Mouse (Mus musculus) embryonic facial prominence, embryonic 14.5 days (tissue): Measurements from ENCODE around the gene Lamp1. TPM values are rescaled to one million over a fixed set of nuclear protein-coding genes. Genes with fewer than 3 reads are reported as not detected.
A peak's percentile ranks its signal among the peaks of the same experiment; 100 is the strongest.

Experiments used
- ATAC-seq: fragments of 200-750 bp; cut with Nextera tagmentation; 2 replicates; pipeline ENCODE4 v1.8.0; 2017; ENCODE audit warnings: low read depth, moderate number of reproducible peaks, moderate TSS enrichment
- DNase-seq: peaks from one replicate; pipeline ENCODE4 v3.0.0-alpha.2; 2015; ENCODE audit warnings: low spot score
- H3K27ac ChIP-seq: fragments of 300-500 bp; sonication (generic); replicated peaks from 2 replicates; pipeline ENCODE4 v1.5.1; 2014; ENCODE audit warnings: low read depth, mild to moderate bottlenecking, low read length, moderate library complexity
- H3K27me3 ChIP-seq: fragments of 300-500 bp; sonication (generic); replicated peaks from 2 replicates; pipeline ENCODE4 v1.6.1; 2014; ENCODE audit warnings: low read length; ENCODE audit not compliant: control insufficient read depth, insufficient read depth
- H3K36me3 ChIP-seq: fragments of 300-500 bp; sonication (generic); 2 replicates; pipeline ENCODE4 v1.6.1; 2014; ENCODE audit warnings: low read length, mixed read lengths; ENCODE audit not compliant: control insufficient read depth, insufficient read depth
- H3K4me1 ChIP-seq: fragments of 300-500 bp; sonication (generic); 2 replicates; pipeline ENCODE4 v1.6.1; 2014; ENCODE audit warnings: antibody characterized with exemption, low read length; ENCODE audit not compliant: control insufficient read depth, insufficient read depth
- H3K4me2 ChIP-seq: fragments of 300-500 bp; sonication (generic); 2 replicates; pipeline ENCODE4 v1.6.1; 2014; ENCODE audit warnings: low read depth, mild to moderate bottlenecking, low read length, moderate library complexity, mixed read lengths
- H3K4me3 ChIP-seq: fragments of 300-500 bp; sonication (generic); 2 replicates; pipeline ENCODE4 v1.5.1; 2014; ENCODE audit warnings: low read depth, mild to moderate bottlenecking, low read length
- H3K9ac ChIP-seq: fragments of 300-500 bp; sonication (generic); 2 replicates; pipeline ENCODE4 v1.6.1; 2014; ENCODE audit warnings: low read depth, mild to moderate bottlenecking, low read length, moderate library complexity, mixed read lengths
- H3K9me3 ChIP-seq: fragments of 300-500 bp; sonication (generic); 2 replicates; pipeline ENCODE4 v1.6.1; 2016; ENCODE audit warnings: low read length; ENCODE audit not compliant: control insufficient read depth
- WGBS: fragments of 180-500 bp; shearing (Covaris S2); extraction: QIAGEN DNeasy Blood & Tissue Kit; methylation state at CpG from one replicate; pipeline ENCODE4 v1.1.7; 2014; 5-methylcytosine and 5-hydroxymethylcytosine counted together
- polyA plus RNA-seq: library from polyadenylated mRNA; unstranded; fragments of >200 nt; fragmentation: Nextera tagmentation; extraction: Ambion mirVana; gene quantifications from 2 replicates; pipeline ENCODE4 v1.2.1, GENCODE M21; 2014

Gene Lamp1
- polyA plus RNA-seq, 1 experiment from 2014 or later, result 367 TPM

DNA sequence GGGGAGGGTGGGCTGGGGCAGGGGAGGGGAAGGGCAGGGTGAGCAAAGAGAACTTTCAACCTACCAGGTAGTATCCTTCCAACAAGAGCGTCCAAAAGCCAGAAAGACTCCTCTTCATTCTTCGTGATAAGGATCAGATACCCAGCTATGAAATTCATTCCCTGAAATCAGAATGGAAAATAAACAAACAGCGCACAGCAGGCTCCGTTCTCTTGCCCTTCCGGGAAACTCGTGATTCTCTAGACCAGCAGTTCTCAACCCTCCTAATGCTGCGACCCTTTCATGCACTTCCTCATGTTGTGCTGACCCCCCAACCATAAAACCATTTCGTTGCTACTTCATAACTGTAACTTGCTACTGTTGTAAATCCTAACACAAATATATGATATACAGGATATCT, 27.9 kb downstream of the Lamp1 start:
- H3K9ac ChIP-seq, result no peak overlapping the region
- no peaks in the 10 kb centered on the region for H3K27me3 ChIP-seq
- H3K27ac ChIP-seq, result no peak overlapping the region
- no peak for ATAC-seq
- H3K36me3 ChIP-seq, result peaks cover 4% of the 10 kb centered on the region; the same call in 1 of the 2 replicates
- no peak for DNase-seq
- no peak overlapping the region for H3K4me3 ChIP-seq
- H3K4me1 ChIP-seq, result no peaks in the 10 kb centered on the region
- no peaks in the 10 kb centered on the region for H3K9me3 ChIP-seq
- H3K4me2 ChIP-seq, result no peak overlapping the region
- WGBS, result 84% methylated on average over 8 of the region's 8 CpGs

DNA sequence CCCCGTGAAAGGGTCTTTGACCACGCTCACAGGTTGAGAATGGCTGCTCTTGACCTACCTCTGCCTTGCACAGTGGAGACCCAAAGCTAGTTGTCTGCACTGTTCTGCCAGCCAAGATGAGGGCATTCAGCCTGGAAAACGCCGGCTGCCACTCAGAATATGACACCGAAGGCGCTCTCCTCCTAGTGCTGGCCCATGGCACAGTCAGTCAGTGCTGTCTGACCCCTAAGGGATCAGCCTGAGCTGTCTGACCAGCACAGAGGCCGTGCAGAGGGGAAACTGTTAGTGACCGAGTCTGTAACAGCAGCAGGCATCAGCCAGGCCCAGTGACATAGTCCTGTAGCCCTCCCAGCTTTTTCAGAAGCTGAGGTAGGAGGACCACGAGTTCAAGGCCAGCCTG, 28.3 kb downstream of the Lamp1 start:
- H3K4me1 ChIP-seq, result no peaks in the 10 kb centered on the region
- H3K4me2 ChIP-seq, result no peak overlapping the region
- H3K36me3 ChIP-seq, result peaks cover 4% of the 10 kb centered on the region; the same call in 1 of the 2 replicates
- DNase-seq (no peak), ATAC-seq (no peak)
- H3K27ac ChIP-seq, result no peak overlapping the region
- H3K9ac ChIP-seq, result no peak overlapping the region
- no peaks in the 10 kb centered on the region for H3K9me3 ChIP-seq
- H3K27me3 ChIP-seq, result no peaks in the 10 kb centered on the region
- 75% methylated on average over 9 of the region's 9 CpGs for WGBS
- no peak overlapping the region for H3K4me3 ChIP-seq

DNA sequence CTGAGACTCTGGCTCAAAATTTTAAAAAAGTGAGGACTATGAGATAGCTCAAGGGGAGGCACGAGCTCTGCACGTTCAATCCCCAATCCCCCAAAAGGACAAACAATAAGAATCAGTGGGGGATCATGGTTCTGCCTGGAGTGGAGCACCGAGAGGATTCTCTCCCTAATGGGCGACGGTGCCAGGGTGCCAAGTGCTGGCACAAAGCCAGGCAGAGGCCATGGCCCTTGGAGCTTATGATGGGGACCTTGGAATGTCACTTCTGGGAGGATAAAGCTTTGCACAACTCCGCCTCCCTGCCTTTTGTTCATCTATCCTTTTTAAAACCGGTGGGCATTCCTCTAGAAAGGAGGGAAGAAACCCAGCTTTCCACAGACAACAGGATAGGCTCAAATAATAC, 28.7 kb downstream of the Lamp1 start:
- ATAC-seq, result no peak
- Histone ChIP-seq H3K9ac (no peak overlapping the region), H3K4me3 (no peak overlapping the region), H3K27ac (no peak overlapping the region), H3K9me3 (no peaks in the 10 kb centered on the region), H3K36me3 (peaks cover 4% of the 10 kb centered on the region; the same call in 1 of the 2 replicates), H3K4me1 (no peaks in the 10 kb centered on the region), H3K4me2 (no peak overlapping the region), H3K27me3 (no peaks in the 10 kb centered on the region)
- DNase-seq, result no peak
- WGBS, result 67% methylated on average over 7 of the region's 7 CpGs

DNA sequence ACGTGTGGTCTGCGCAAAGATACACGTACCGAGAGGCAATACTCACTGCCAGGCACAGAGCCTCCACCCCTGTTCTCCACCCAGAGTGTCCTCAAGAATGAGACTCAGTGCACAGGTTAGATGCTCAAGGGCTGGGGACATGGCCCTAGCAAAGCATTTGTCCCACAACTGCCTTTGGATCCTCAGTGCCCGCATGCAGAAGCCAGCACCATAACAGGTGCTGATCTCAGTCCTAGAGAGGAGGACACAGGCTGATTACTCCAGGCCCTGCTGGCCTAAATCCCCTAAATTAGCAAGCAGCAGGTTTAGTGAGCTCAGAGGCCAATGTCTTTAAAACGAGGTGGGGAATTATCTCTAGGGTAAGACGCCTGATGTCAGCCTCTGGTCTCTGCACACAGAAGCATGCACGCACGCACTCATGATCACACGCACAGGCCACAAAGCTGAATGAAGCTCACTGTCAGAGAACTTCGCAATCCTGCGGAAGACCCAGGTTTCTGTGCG, 29.1 kb downstream of the Lamp1 start:
- DNase-seq, result no peak
- no peak for ATAC-seq
- H3K4me2 ChIP-seq, result no peak overlapping the region
- H3K27ac ChIP-seq, result no peak overlapping the region
- H3K27me3 ChIP-seq, result no peaks in the 10 kb centered on the region
- H3K9ac ChIP-seq, result no peak overlapping the region
- H3K4me1 ChIP-seq, result no peaks in the 10 kb centered on the region
- 85% methylated on average over 13 of the region's 13 CpGs for WGBS
- H3K9me3 ChIP-seq, result no peaks in the 10 kb centered on the region
- H3K36me3 ChIP-seq, result peaks cover 4% of the 10 kb centered on the region; the same call in 1 of the 2 replicates
- H3K4me3 ChIP-seq, result no peak overlapping the region

DNA sequence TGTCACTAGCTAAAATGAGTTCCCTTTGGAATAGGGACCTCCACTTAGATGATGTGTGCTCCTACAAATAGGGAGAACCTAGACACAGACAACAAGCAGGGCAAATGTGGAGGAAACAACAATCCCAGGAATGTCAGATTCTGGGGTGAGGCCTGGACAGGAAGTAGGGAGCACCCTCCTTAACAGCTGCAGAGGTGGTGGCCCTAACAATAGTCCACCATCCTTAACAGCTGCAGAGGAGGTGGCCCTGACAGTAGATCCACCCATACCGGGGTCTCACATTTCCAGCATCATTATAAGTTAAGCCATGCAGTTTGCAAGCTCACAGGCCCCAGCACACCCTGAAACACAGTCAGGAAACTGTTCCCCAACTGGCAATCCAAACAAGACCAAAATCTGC, 29.9 kb downstream of the Lamp1 start:
- WGBS, result no CpG with 5 or more reads among the region's 1 CpGs
- peaks cover 4% of the 10 kb centered on the region; the same call in 1 of the 2 replicates for H3K36me3 ChIP-seq
- H3K4me2 ChIP-seq, result no peak overlapping the region
- H3K4me1 ChIP-seq, result no peaks in the 10 kb centered on the region
- H3K27ac ChIP-seq, result no peak overlapping the region
- no peak overlapping the region for H3K4me3 ChIP-seq
- no peaks in the 10 kb centered on the region for H3K9me3 ChIP-seq
- DNase-seq (no peak), ATAC-seq (no peak)
- H3K27me3 ChIP-seq, result no peaks in the 10 kb centered on the region
- no peak overlapping the region for H3K9ac ChIP-seq

DNA sequence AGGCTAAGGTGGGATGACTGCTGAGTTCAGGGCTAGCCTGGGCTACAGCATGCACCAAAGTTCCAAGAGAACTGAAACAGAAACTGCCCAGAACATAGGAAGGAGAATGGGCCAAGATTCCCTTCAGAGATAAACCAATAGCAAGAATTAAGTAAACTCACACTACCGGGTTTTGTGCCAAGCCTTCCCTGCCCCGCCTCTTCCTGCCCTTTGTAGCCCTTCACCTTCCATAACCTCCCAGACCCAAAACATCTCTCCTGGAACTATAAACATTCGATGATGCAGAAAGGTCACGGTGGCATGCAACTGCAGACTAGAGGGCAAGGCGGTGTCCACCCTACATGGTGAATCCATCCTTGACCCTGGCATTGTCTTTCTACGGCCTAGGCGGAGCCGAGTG, 31.3 kb downstream of the Lamp1 start:
- no peaks in the 10 kb centered on the region for H3K27me3 ChIP-seq
- H3K9me3 ChIP-seq, result no peaks in the 10 kb centered on the region
- DNase-seq, result no peak
- no peaks in the 10 kb centered on the region for H3K4me1 ChIP-seq
- no peak overlapping the region for H3K4me3 ChIP-seq
- H3K27ac ChIP-seq, result no peak overlapping the region
- 91% methylated on average over 8 of the region's 8 CpGs for WGBS
- H3K4me2 ChIP-seq, result no peak overlapping the region
- H3K36me3 ChIP-seq, result no peaks in the 10 kb centered on the region
- no peak for ATAC-seq
- H3K9ac ChIP-seq, result no peak overlapping the region

DNA sequence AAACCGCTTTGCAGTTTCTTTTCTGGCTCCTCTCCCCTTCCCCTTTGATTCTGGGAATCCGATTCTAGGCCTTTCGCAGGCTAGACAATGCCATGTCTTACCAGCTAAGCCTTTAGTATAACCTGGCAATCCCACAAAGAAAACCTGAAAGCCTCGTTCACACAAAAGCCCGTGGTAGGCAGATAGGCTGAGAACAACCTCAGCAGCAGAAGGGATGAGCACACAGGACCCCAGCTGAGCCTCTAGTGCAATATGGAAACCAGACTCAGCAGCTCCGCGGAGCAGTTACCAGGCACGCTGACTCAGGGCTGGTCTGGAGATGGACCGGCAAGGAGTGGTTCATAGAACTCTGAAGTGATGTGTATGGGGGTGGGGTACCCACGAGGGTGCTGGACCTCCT, 35.9 kb downstream of the Lamp1 start:
- H3K9me3 ChIP-seq, result no peaks in the 10 kb centered on the region
- WGBS, result 29% methylated on average over 10 of the region's 10 CpGs
- H3K27ac ChIP-seq, result peak overlapping the region; percentile 61

DNA sequence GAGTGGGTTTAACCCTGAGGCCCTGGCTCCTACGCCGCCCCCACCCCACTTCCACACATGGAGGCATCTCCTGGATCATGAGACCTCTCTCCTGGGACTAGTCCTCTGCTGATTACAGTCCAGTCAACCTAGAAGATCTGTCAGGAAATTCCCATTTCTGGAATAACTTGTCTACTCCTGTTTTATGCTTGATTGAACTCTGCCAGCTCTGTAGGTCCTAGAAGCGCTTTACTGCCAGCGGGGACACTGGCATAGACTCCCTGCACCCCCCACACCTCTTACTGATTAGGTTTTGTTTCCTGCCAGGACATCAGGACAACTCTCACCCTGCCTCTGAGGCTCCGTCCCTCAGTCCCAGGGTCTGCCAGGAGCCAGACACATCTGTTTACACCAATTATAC, 38.5 kb downstream of the Lamp1 start:
- Histone ChIP-seq H3K4me1 (no peaks in the 10 kb centered on the region; the same call in 1 of the 2 replicates), H3K27ac (no peak overlapping the region), H3K36me3 (no peaks in the 10 kb centered on the region), H3K4me3 (no peak overlapping the region), H3K4me2 (no peak overlapping the region), H3K27me3 (peaks cover 33% of the 10 kb centered on the region), H3K9me3 (no peaks in the 10 kb centered on the region), H3K9ac (no peak overlapping the region)
- ATAC-seq, result no peak
- no peak for DNase-seq
- whole genome bisulfite sequencing, result 78% methylated on average over 5 of the region's 5 CpGs

More for the DNA sequence above, 35.9 kb downstream of the Lamp1 start:
- H3K36me3 ChIP-seq, result no peaks in the 10 kb centered on the region
- H3K4me2 ChIP-seq, result no peak overlapping the region
- H3K4me1 ChIP-seq, result no peaks in the 10 kb centered on the region; the same call in 1 of the 2 replicates
- ATAC-seq (peak; percentile 64), DNase-seq (peak; percentile 46)
- H3K4me3 ChIP-seq, result no peak overlapping the region
- H3K9ac ChIP-seq, result no peak overlapping the region
- peaks cover 6% of the 10 kb centered on the region for H3K27me3 ChIP-seq

DNA sequence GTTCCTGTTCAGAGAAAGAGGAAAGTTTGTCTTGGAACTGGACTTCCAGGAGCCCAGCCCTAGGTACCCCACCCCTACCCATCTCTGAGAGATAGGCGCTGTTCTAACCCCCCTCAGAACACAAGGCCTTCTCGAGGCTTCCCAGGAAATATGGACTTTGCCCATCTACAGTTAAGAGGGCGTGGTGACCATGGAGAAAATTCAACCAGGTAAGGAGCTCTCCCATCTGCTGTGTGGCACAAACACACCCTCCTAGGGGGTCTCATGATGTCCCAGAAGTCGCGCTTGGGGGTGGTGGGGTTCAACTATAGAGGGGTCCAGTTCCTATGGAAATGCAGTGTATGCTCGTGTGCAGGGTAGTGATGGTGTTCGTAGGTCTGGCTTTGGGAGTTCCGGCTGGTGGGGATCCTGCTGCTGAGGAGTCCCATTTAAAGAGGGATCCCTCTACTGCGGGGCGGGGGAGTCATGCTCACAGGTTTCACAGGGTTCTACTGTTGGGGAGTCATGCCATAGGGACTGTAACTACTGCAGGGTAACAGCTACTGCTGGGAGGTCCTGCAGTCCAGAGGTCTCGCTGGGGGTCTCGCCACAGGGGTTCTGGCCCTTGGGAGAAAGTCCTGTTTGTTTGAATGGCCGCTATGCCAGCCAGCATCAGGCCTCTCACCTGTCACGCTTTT, 40.6 kb downstream of the Lamp1 start:
- H3K36me3 ChIP-seq, result no peaks in the 10 kb centered on the region
- ATAC-seq, result no peak
- H3K4me2 ChIP-seq, result peak overlapping the region; percentile 88
- peak overlapping the region; percentile 67; the same call in 1 of the 2 replicates for H3K9ac ChIP-seq
- H3K27ac ChIP-seq, result no peak overlapping the region
- H3K9me3 ChIP-seq, result no peaks in the 10 kb centered on the region
- DNase-seq, result no peak
- peaks cover 40% of the 10 kb centered on the region for H3K27me3 ChIP-seq
- H3K4me1 ChIP-seq, result no peaks in the 10 kb centered on the region; the same call in 1 of the 2 replicates
- WGBS, result 24% methylated on average over 14 of the region's 14 CpGs
- H3K4me3 ChIP-seq, result peak overlapping the region; percentile 82
